Mouse (Mus musculus) intestine, embryonic 16.5 days (tissue): ENCODE measurements around the gene Cog3. TPM values are rescaled to one million over a fixed set of nuclear protein-coding genes. Genes with fewer than 3 reads are reported as not detected.

Source experiments
- ATAC-seq: fragments of 200-750 bp; cut with Nextera tagmentation; 2 replicates; pipeline ENCODE4 v1.8.0; 2017; ENCODE audit warnings: moderate TSS enrichment, moderate library complexity
- H3K27ac ChIP-seq: fragments of 300-500 bp; sonication (generic); 2 replicates; pipeline ENCODE4 v1.5.1; 2014; ENCODE audit warnings: mild to moderate bottlenecking, low read length
- H3K27me3 ChIP-seq: fragments of 300-500 bp; sonication (generic); replicated peaks from 2 replicates; pipeline ENCODE4 v1.6.1; 2014; ENCODE audit warnings: low read length, control low read depth, mixed read lengths; ENCODE audit not compliant: control insufficient read depth, insufficient read depth
- H3K36me3 ChIP-seq: fragments of 300-500 bp; sonication (generic); 2 replicates; pipeline ENCODE4 v1.6.1; 2014; ENCODE audit warnings: low read length, control low read depth; ENCODE audit not compliant: control insufficient read depth, insufficient read depth
- H3K4me1 ChIP-seq: fragments of 300-500 bp; sonication (generic); 2 replicates; pipeline ENCODE4 v1.6.1; 2014; ENCODE audit warnings: low read length, control low read depth, mixed read lengths; ENCODE audit not compliant: control insufficient read depth, insufficient read depth
- H3K4me2 ChIP-seq: fragments of 300-500 bp; sonication (generic); 2 replicates; pipeline ENCODE4 v1.6.1; 2014; ENCODE audit warnings: low read depth, low read length, control low read depth
- H3K4me3 ChIP-seq: fragments of 300-500 bp; sonication (generic); 2 replicates; pipeline ENCODE4 v1.5.1; 2014; ENCODE audit warnings: mild to moderate bottlenecking, low read length
- H3K9ac ChIP-seq: fragments of 300-500 bp; sonication (generic); 2 replicates; pipeline ENCODE4 v1.6.1; 2014; ENCODE audit warnings: low read depth, low read length
- H3K9me3 ChIP-seq: fragments of 300-500 bp; sonication (generic); 2 replicates; pipeline ENCODE4 v1.6.1; 2016; ENCODE audit warnings: low read length, control low read depth; ENCODE audit not compliant: control insufficient read depth
- WGBS: fragments of 180-500 bp; shearing (Covaris S2); extraction: QIAGEN DNeasy Blood & Tissue Kit; methylation state at CpG from one replicate; pipeline ENCODE4 v1.1.7; 2014; 5-methylcytosine and 5-hydroxymethylcytosine counted together
- polyA plus RNA-seq: library from polyadenylated mRNA; unstranded; fragments of >200 nt; fragmentation: Nextera tagmentation; extraction: Ambion mirVana; gene quantifications from 2 replicates; pipeline ENCODE4 v1.2.1, GENCODE M21; 2015

Gene Cog3
- polyA plus RNA-seq, 1 experiment from 2014 or later, result 16.5 TPM

DNA sequence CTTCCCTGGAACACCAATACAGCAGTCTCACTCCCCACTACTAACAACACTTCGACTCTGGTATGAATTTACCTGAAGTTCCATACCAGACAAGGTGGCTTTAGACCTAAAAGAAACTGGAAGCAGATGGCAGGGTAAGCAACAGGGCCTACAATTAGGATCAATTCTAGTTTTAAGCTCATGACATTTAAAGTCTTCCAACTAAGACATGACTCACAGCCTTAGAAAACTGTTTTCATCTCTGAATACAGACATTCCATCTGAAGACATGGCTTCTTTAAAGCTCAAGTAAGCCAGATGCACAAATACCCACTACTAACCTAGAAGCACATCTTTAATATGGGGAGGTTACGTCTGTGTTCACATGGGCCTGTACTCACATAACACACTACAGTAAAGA, 6.4 kb downstream of the Cog3 start:
- Histone ChIP-seq H3K4me3 (no peak overlapping the region), H3K9me3 (no peaks in the 10 kb centered on the region), H3K27ac (no peak overlapping the region), H3K36me3 (no peaks in the 10 kb centered on the region), H3K4me1 (peaks cover 9% of the 10 kb centered on the region), H3K9ac (no peak overlapping the region), H3K27me3 (no peaks in the 10 kb centered on the region), H3K4me2 (no peak overlapping the region)
- WGBS, result 90% methylated on average over 2 of the region's 2 CpGs
- no peak for ATAC-seq

DNA sequence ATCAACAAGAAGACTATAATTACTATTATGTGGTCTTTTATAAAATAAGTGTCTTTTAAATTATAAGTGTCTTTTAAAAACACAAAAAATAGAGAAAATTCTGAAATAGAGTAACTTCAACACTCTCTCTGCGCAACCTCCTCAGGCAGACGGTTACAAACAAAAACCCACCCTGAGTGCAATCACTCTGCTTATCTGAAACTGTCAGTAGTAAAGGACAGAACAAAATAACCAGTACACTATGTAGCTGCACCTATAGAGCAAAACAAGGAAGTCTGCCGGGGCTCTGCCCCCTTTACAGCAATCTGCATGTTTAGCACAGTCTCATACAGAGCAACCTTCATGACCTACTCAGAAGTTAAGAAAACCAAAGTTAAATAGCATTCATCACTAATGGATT, 12.4 kb downstream of the Cog3 start:
- WGBS, result 84% methylated on average over 3 of the region's 3 CpGs
- H3K27ac ChIP-seq, result no peak overlapping the region
- no peaks in the 10 kb centered on the region for H3K4me1 ChIP-seq
- no peak overlapping the region for H3K4me3 ChIP-seq
- H3K27me3 ChIP-seq, result no peaks in the 10 kb centered on the region
- no peak overlapping the region for H3K9ac ChIP-seq
- no peaks in the 10 kb centered on the region for H3K9me3 ChIP-seq
- no peak overlapping the region for H3K4me2 ChIP-seq
- H3K36me3 ChIP-seq, result peaks cover 6% of the 10 kb centered on the region; the same call in 1 of the 2 replicates
- no peak for ATAC-seq

DNA sequence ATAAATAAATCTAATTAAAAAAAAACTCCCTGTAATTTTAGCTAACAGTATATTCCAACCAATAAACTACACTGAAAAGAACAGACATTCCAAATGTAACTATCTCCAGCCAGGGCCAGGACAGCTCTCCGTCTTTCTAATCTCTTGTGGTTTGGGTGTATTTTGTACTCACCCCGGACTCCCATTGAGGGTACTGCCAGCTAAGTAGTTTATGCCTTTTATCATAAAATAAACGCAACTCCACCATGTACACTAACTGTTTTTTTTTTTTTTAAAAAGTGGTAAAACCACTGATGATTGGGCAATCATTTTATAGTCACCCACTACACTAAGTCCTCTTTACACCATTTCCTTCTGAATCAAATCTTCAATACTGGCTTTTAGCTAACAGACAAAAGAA, 18.7 kb downstream of the Cog3 start:
- no peak for ATAC-seq
- WGBS, result 92% methylated on average over 3 of the region's 3 CpGs
- Histone ChIP-seq H3K9me3 (no peaks in the 10 kb centered on the region), H3K4me3 (no peak overlapping the region), H3K36me3 (peaks cover 13% of the 10 kb centered on the region), H3K27me3 (no peaks in the 10 kb centered on the region), H3K9ac (no peak overlapping the region), H3K27ac (no peak overlapping the region), H3K4me1 (no peaks in the 10 kb centered on the region), H3K4me2 (no peak overlapping the region)

DNA sequence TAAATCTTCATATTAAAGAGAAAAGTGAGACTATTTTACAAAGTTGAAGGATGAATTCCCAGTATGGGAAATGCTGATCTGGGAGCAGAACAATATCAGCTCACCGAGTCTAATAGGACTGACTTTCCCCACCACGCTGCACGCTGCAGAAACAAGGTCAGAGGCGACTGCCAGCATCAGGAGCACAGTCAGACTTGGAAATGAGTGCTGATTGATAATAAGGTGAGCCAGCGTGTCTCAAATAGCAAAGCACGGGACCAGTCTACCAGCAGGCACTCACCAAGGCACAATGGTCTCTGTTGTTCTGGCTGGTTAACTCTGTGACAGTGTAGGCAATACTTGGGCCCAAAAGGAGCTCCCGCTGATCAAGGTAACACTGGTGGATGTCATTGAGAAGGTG, 21.7 kb downstream of the Cog3 start:
- no peak overlapping the region for H3K27ac ChIP-seq
- no peak for ATAC-seq
- no peak overlapping the region for H3K9ac ChIP-seq
- 90% methylated on average over 7 of the region's 7 CpGs for WGBS
- no peak overlapping the region for H3K4me3 ChIP-seq
- H3K27me3 ChIP-seq, result no peaks in the 10 kb centered on the region
- no peak overlapping the region for H3K4me2 ChIP-seq
- no peaks in the 10 kb centered on the region for H3K9me3 ChIP-seq
- peaks cover 11% of the 10 kb centered on the region; the same call in 1 of the 2 replicates for H3K36me3 ChIP-seq
- no peaks in the 10 kb centered on the region for H3K4me1 ChIP-seq

DNA sequence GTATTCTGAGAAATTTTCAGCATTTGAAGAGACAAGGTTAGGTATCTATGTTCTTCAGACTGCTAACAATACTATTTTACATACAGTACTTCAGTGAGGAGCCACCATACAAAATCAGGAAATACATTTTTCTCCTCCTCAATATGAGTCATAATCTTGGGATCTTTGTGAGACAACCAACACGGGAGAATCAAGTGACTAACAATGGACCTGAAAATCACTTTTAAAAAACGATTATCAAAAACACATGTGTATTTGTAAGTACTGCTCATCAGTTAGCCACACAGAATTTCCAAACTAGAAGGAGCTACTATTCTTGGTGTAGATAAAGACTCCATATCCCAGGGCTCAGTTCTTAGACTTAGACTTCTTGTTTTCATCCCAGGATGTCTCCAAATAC, 23.0 kb downstream of the Cog3 start:
- Histone ChIP-seq H3K9me3 (no peaks in the 10 kb centered on the region), H3K27me3 (no peaks in the 10 kb centered on the region), H3K4me1 (no peaks in the 10 kb centered on the region), H3K4me2 (no peak overlapping the region), H3K9ac (no peak overlapping the region), H3K36me3 (peaks cover 11% of the 10 kb centered on the region; the same call in 1 of the 2 replicates), H3K27ac (no peak overlapping the region), H3K4me3 (no peak overlapping the region)
- WGBS, result 81% methylated on average over 2 of the region's 2 CpGs
- no peak for ATAC-seq

DNA sequence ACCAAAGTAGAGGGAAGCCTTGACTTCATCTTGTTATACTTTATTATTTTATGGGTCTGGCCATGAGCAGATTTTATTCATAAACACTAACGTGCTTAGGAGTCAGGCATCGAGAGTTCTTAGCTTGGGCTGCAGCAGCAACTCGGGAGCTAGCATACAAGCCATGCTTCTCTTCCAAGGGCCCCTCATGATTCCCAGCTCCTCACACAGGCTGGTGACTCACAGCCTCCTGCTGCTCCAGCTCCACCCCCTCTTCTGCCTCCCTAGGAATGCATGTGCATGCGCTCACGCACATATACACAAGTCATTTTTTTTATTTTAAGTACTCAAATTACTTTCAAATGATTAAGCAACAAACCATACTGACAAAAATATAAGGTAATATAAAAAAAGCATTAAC, 26.2 kb downstream of the Cog3 start:
- Histone ChIP-seq H3K36me3 (peaks cover 11% of the 10 kb centered on the region; the same call in 1 of the 2 replicates), H3K4me3 (no peak overlapping the region), H3K4me1 (no peaks in the 10 kb centered on the region), H3K4me2 (no peak overlapping the region), H3K9ac (no peak overlapping the region), H3K27me3 (no peaks in the 10 kb centered on the region), H3K27ac (no peak overlapping the region), H3K9me3 (no peaks in the 10 kb centered on the region)
- 90% methylated on average over 5 of the region's 5 CpGs for WGBS
- no peak for ATAC-seq

DNA sequence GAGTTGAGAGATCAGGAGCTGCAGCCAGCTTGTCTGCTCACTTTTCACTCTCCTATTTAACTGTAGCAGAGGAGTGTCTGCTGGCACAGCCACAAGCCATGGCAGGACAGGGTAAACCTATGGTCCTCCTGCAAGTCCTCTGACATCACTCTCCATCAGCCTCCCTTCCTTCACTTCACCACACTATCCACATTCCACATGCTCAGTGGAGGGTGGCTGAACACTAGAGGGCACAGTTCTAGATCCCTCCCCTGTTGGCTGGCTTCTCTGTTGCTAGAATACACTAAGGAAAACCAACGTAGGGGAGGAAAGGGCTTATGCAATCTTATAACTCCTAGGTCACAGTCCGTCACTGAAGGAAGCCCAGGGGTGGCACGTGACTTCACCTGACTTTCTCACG, 27.3 kb downstream of the Cog3 start:
- 66% methylated on average over 4 of the region's 4 CpGs for WGBS
- H3K36me3 ChIP-seq, result peaks cover 6% of the 10 kb centered on the region; the same call in 1 of the 2 replicates
- no peak for ATAC-seq

DNA sequence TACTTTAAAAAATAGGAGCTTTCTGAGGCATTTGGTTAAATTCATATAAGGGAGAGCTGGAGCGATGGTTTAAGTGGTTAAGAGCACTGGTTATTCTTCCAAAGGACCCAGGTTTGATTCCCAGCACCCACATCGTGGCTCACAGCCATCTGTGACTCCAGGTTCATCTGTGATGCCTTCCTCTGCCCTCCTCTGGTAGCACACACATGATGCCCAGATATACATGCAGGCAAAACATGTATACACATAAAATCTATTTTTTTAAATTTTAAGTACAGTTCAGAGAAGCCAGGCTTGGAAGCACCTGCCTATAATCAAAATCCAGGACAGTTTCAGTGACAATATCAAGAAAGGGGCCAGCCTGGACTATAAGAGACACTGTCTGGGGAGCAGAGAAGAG, 31.5 kb downstream of the Cog3 start:
- no peak for ATAC-seq
- Histone ChIP-seq H3K27me3 (no peaks in the 10 kb centered on the region), H3K4me3 (no peak overlapping the region), H3K27ac (no peak overlapping the region), H3K36me3 (peaks cover 6% of the 10 kb centered on the region; the same call in 1 of the 2 replicates), H3K4me2 (no peak overlapping the region), H3K9me3 (no peaks in the 10 kb centered on the region), H3K9ac (no peak overlapping the region), H3K4me1 (no peaks in the 10 kb centered on the region)
- 93% methylated on average over 2 of the region's 2 CpGs for WGBS

More for the DNA sequence above, 27.3 kb downstream of the Cog3 start:
- H3K27me3 ChIP-seq, result no peaks in the 10 kb centered on the region
- no peaks in the 10 kb centered on the region for H3K4me1 ChIP-seq
- no peak overlapping the region for H3K9ac ChIP-seq
- H3K4me2 ChIP-seq, result no peak overlapping the region
- no peak overlapping the region for H3K4me3 ChIP-seq
- no peak overlapping the region for H3K27ac ChIP-seq
- no peaks in the 10 kb centered on the region for H3K9me3 ChIP-seq

DNA sequence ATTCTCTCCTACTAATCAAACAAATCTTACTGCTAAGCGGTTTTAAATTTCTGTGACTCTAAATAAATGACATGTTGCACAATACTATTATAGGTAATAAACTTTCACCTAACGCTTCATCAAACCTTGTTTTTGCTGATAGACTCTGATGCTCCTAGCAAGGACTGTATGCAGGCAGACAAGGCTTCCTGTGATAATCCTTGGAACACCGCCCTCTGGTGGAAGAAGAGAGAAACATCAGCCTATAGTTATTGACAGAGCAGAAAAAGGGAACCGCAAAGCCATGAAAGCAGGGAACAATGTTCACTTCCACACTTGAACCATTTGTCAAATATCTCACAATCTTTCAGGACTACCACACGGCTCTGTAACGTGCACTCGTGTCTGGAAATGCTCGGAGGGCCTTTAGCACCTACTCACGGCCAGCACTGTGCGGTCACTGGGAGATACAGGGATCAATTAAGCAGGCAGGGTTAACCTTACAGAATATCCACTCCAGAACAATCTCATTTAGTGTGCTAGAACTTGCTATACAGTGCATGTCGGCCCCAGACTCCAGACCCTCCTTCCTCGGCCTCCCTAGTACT, 32.2 kb downstream of the Cog3 start:
- Histone ChIP-seq H3K4me2 (no peak overlapping the region), H3K4me3 (no peak overlapping the region), H3K27ac (no peak overlapping the region), H3K9ac (no peak overlapping the region), H3K27me3 (no peaks in the 10 kb centered on the region), H3K4me1 (no peaks in the 10 kb centered on the region), H3K36me3 (peaks cover 6% of the 10 kb centered on the region; the same call in 1 of the 2 replicates), H3K9me3 (no peaks in the 10 kb centered on the region)
- 56% methylated on average over 12 of the region's 12 CpGs for WGBS
- ATAC-seq, result no peak

DNA sequence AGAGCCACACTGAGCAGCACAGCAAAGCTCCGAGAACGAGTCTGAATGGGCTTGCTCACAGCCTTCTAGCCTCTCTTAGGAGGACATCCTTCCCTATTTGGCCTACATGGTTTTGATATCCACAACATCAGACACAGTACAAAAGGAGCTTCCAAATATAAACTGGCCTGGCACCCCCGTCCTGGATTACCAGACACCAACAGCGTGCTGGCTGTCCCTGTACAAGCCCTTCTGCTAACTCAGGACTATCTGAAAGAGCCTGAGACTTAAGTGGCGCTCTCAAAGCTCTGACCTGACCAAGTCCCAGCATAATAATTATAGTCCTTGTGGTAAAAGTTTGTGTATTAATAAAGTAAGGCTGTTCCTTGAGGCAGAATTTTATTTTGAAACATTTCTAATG, 34.2 kb downstream of the Cog3 start:
- no peak overlapping the region for H3K27ac ChIP-seq
- H3K4me2 ChIP-seq, result no peak overlapping the region
- no peak overlapping the region for H3K9ac ChIP-seq
- no peaks in the 10 kb centered on the region for H3K4me1 ChIP-seq
- H3K9me3 ChIP-seq, result no peaks in the 10 kb centered on the region
- 88% methylated on average over 5 of the region's 5 CpGs for WGBS
- no peak overlapping the region for H3K4me3 ChIP-seq
- peaks cover 12% of the 10 kb centered on the region for H3K36me3 ChIP-seq
- no peaks in the 10 kb centered on the region for H3K27me3 ChIP-seq
- ATAC-seq, result no peak
